Mouse (Mus musculus): ENCODE measurements around the gene Ppp1r9b. TPM values are rescaled to one million over a fixed set of nuclear protein-coding genes. Genes with fewer than 3 reads are reported as not detected.

The Ppp1r9b gene
- polyA plus RNA-seq, 1 experiment from 2014 or later: 8.6 TPM

- Histone ChIP-seq H3K36me3 (ENCODE audit: control insufficient read depth, insufficient read depth, low read length) (peaks cover 95% of the 10 kb centered on the region), H3K4me3 (ENCODE audit: control insufficient read depth in 1 of 2, insufficient read depth in 1 of 2, low read depth in 1 of 2, low read length in 2 of 2) (no peak overlapping the region), H3K9me3 (ENCODE audit: control insufficient read depth, low read length) (no peaks in the 10 kb centered on the region), H3K27me3 (ENCODE audit: control insufficient read depth, insufficient read depth, low read length) (no peaks in the 10 kb centered on the region), H3K4me2 (ENCODE audit: low read length) (no peak overlapping the region), H3K27ac (replicated peaks in 1 of 2; ENCODE audit: control insufficient read depth in 1 of 2, insufficient read depth in 1 of 2, low read depth in 2 of 2, low read length in 2 of 2) (0 out of 4 replicates have a peak overlapping the region, but pooled peaks of 1 of the 2 experiments have one; percentile 4), H3K4me1 (ENCODE audit: control insufficient read depth in 2 of 2, insufficient read depth in 2 of 2, low read length in 2 of 2) (peaks cover 16 to 49% of the 10 kb centered on the region in 2 experiments), H3K9ac (ENCODE audit: low read length) (no peak overlapping the region)
- WGBS: 70% methylated on average over 8 of the region's 8 CpGs
- ATAC-seq (ENCODE audit: insufficient number of reproducible peaks, insufficient read depth, low FRiP score, low read depth): no peak
Measured at GRCm38 (mm10) chr11:95000128-95000527, 9.3 kb downstream of the Ppp1r9b start.

DNA sequence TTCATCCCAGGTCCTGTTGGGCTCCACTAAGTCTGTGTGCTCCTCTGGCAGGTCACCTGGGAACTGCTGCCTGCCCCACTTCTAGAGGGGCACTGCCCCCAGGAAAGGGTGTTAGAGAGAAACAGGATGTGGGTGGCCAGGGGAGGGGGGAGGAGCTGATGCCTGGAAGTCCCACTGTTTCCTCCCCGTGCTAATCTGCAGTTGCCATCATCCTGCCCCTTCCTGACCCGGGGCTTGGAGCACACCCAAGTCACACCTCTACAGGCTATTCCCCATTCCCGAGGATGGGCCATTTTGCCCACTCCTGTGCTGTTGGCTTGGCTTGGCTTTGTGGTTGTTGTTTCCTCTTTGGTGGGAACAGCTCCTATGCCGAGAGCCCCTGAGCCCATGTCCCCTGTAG is 9.7 kb downstream of the Ppp1r9b start:
- peaks cover 95% of the 10 kb centered on the region for H3K36me3 ChIP-seq (ENCODE audit: control insufficient read depth, insufficient read depth, low read length)
- H3K4me3 ChIP-seq (ENCODE audit: control insufficient read depth in 1 of 2, insufficient read depth in 1 of 2, low read depth in 1 of 2, low read length in 2 of 2): no peak overlapping the region
- peak overlapping the region; percentile 6 to 7; a peak in 1 of 4 replicates for H3K27ac ChIP-seq (replicated peaks in 1 of 2; ENCODE audit: control insufficient read depth in 1 of 2, insufficient read depth in 1 of 2, low read depth in 2 of 2, low read length in 2 of 2)
- no peak overlapping the region for H3K9ac ChIP-seq (ENCODE audit: low read length)
- peaks cover 14 to 44% of the 10 kb centered on the region in 2 experiments for H3K4me1 ChIP-seq (ENCODE audit: control insufficient read depth in 2 of 2, insufficient read depth in 2 of 2, low read length in 2 of 2)
- WGBS: 18% methylated on average over 4 of the region's 4 CpGs
- H3K4me2 ChIP-seq (ENCODE audit: low read length): peak overlapping the region; percentile 16; the same call in 1 of the 2 replicates
- H3K27me3 ChIP-seq (ENCODE audit: control insufficient read depth, insufficient read depth, low read length): no peaks in the 10 kb centered on the region
- H3K9me3 ChIP-seq (ENCODE audit: control insufficient read depth, low read length): no peaks in the 10 kb centered on the region
- no peak for ATAC-seq (ENCODE audit: insufficient number of reproducible peaks, insufficient read depth, low FRiP score, low read depth)

DNA sequence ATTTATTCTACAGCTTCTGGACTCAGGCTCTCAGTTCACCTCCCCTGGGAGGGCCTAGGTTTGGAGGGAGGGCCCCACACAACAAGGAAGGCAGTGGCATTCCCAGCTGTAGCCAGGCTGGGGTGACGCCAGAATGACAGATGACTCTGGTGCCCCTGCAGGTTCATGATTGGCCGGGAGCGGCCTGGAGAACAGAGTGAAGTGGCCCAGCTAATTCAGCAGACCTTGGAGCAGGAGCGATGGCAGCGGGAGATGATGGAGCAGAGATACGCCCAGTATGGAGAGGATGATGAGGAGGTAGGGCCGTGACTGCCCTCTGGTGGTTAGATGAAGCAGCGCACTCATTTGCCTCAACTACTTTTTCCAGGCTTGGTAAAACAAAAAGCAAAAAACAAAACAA is 10.2 kb downstream of the Ppp1r9b start:
- H3K36me3 ChIP-seq (ENCODE audit: control insufficient read depth, insufficient read depth, low read length): peaks cover 96% of the 10 kb centered on the region
- H3K9me3 ChIP-seq (ENCODE audit: control insufficient read depth, low read length): no peaks in the 10 kb centered on the region
- H3K9ac ChIP-seq (ENCODE audit: low read length): no peak overlapping the region
- peak overlapping the region; percentile 16; the same call in 1 of the 2 replicates for H3K4me2 ChIP-seq (ENCODE audit: low read length)
- peak overlapping the region; percentile 6 to 7; a peak in 1 of 4 replicates for H3K27ac ChIP-seq (replicated peaks in 1 of 2; ENCODE audit: control insufficient read depth in 1 of 2, insufficient read depth in 1 of 2, low read depth in 2 of 2, low read length in 2 of 2)
- ATAC-seq (ENCODE audit: insufficient number of reproducible peaks, insufficient read depth, low FRiP score, low read depth): peak; percentile 19; the same call in 1 of the 2 replicates
- H3K27me3 ChIP-seq (ENCODE audit: control insufficient read depth, insufficient read depth, low read length): no peaks in the 10 kb centered on the region
- 3% methylated on average over 8 of the region's 8 CpGs for WGBS
- no peak overlapping the region for H3K4me3 ChIP-seq (ENCODE audit: control insufficient read depth in 1 of 2, insufficient read depth in 1 of 2, low read depth in 1 of 2, low read length in 2 of 2)
- peaks cover 15 to 43% of the 10 kb centered on the region in 2 experiments for H3K4me1 ChIP-seq (ENCODE audit: control insufficient read depth in 2 of 2, insufficient read depth in 2 of 2, low read length in 2 of 2)

DNA sequence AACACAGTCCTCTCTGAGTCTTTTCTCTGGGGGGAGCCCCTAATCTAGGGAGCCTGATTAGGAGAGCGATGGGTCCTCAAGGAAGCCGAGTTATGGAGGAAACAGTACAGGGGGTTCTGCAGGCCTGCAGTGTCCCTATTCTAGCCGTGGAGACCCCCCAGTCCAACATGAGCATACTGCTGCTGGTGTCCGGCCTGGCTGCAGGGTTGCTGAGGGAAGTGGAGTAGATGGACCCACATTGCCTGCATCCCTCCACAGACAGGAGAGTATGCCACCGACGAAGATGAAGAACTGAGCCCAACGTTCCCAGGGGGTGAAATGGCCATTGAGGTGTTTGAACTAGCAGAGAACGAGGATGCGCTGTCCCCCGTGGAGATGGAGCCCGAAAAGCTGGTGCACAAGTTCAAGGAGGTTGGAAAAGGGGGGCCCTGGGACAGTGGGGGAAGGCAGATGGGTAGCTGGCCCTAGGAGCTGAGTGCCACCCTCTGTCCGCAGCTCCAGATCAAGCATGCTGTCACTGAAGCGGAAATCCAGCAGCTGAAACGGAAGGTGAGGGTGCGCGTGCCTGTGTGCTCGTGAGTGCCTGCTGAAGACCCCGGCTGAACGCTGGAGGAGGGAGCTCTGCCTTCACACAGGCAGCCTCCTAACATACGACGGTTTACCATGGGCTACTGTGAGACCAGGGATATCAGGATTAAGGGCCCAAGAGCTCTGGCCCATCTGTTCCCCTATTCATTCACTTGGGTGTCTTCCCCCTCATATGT is 10.9 kb downstream of the Ppp1r9b start:
- 87% methylated on average over 21 of the region's 21 CpGs for WGBS
- H3K27ac ChIP-seq (replicated peaks in 1 of 2; ENCODE audit: control insufficient read depth in 1 of 2, insufficient read depth in 1 of 2, low read depth in 2 of 2, low read length in 2 of 2): no peak overlapping the region; a peak in 1 of 4 replicates
- ATAC-seq (ENCODE audit: insufficient number of reproducible peaks, insufficient read depth, low FRiP score, low read depth): no peak
- H3K36me3 ChIP-seq (ENCODE audit: control insufficient read depth, insufficient read depth, low read length): peaks cover 89% of the 10 kb centered on the region
- no peaks in the 10 kb centered on the region for H3K9me3 ChIP-seq (ENCODE audit: control insufficient read depth, low read length)
- H3K4me2 ChIP-seq (ENCODE audit: low read length): no peak overlapping the region
- no peak overlapping the region for H3K9ac ChIP-seq (ENCODE audit: low read length)
- peaks cover 18 to 43% of the 10 kb centered on the region in 2 experiments for H3K4me1 ChIP-seq (ENCODE audit: control insufficient read depth in 2 of 2, insufficient read depth in 2 of 2, low read length in 2 of 2)
- H3K4me3 ChIP-seq (ENCODE audit: control insufficient read depth in 1 of 2, insufficient read depth in 1 of 2, low read depth in 1 of 2, low read length in 2 of 2): no peak overlapping the region
- no peaks in the 10 kb centered on the region for H3K27me3 ChIP-seq (ENCODE audit: control insufficient read depth, insufficient read depth, low read length)

GRCm38 (mm10) chr11:95002705-95003104 is 11.9 kb downstream of the Ppp1r9b start:
- WGBS: 93% methylated on average over 8 of the region's 8 CpGs
- H3K36me3 ChIP-seq (ENCODE audit: control insufficient read depth, insufficient read depth, low read length): peaks cover 80% of the 10 kb centered on the region
- H3K9me3 ChIP-seq (ENCODE audit: control insufficient read depth, low read length): no peaks in the 10 kb centered on the region
- H3K27me3 ChIP-seq (ENCODE audit: control insufficient read depth, insufficient read depth, low read length): no peaks in the 10 kb centered on the region
- no peak overlapping the region for H3K27ac ChIP-seq (replicated peaks in 1 of 2; ENCODE audit: control insufficient read depth in 1 of 2, insufficient read depth in 1 of 2, low read depth in 2 of 2, low read length in 2 of 2)
- no peak overlapping the region for H3K4me2 ChIP-seq (ENCODE audit: low read length)
- peaks cover 22 to 40% of the 10 kb centered on the region in 2 experiments for H3K4me1 ChIP-seq (ENCODE audit: control insufficient read depth in 2 of 2, insufficient read depth in 2 of 2, low read length in 2 of 2)
- no peak overlapping the region for H3K4me3 ChIP-seq (ENCODE audit: control insufficient read depth in 1 of 2, insufficient read depth in 1 of 2, low read depth in 1 of 2, low read length in 2 of 2)
- no peak overlapping the region for H3K9ac ChIP-seq (ENCODE audit: low read length)
- no peak for ATAC-seq (ENCODE audit: insufficient number of reproducible peaks, insufficient read depth, low FRiP score, low read depth)

DNA sequence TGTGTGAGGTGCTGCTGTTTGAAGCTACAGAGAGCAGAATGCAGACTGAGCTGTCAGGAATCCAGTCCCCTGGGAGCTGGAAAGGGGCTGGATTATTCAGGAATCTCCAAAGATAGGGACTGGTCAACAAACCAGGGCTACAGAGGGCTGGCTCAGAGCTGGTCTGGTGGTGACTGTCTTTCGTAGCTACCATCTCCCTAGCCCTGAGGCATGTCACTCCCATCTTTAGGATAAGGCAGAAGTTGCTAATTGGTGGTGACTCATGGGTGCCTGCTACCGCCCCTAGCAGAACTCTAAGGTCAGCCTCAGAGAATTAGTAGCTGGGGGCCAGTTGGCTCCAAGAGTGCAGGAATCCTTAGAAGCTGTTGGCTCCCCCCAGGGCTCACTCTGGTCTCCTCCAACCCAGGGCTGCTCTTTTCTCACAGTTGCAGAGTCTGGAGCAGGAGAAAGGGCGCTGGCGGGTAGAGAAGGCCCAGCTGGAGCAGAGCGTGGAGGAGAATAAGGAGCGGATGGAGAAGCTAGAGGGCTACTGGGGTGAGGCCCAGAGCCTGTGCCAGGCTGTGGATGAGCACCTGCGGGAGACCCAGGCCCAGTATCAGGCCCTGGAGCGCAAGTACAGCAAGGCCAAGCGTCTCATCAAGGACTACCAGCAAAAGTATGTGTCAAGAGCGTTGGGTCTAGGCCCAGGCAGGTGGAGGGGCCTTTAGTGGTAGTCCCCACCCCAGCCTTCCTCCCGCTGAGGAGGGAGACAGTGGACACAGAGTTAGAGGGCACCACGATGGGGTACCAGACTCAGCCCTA is 13.5 kb downstream of the Ppp1r9b start:
- Histone ChIP-seq H3K4me3 (ENCODE audit: control insufficient read depth in 1 of 2, insufficient read depth in 1 of 2, low read depth in 1 of 2, low read length in 2 of 2) (no peak overlapping the region), H3K4me2 (ENCODE audit: low read length) (no peak overlapping the region), H3K36me3 (ENCODE audit: control insufficient read depth, insufficient read depth, low read length) (peaks cover 63% of the 10 kb centered on the region), H3K9me3 (ENCODE audit: control insufficient read depth, low read length) (no peaks in the 10 kb centered on the region), H3K27ac (replicated peaks in 1 of 2; ENCODE audit: control insufficient read depth in 1 of 2, insufficient read depth in 1 of 2, low read depth in 2 of 2, low read length in 2 of 2) (peak overlapping the region in 1 of 2 experiments; percentile 50; a peak in 2 of 4 replicates), H3K27me3 (ENCODE audit: control insufficient read depth, insufficient read depth, low read length) (no peaks in the 10 kb centered on the region), H3K4me1 (ENCODE audit: control insufficient read depth in 2 of 2, insufficient read depth in 2 of 2, low read length in 2 of 2) (peaks cover 28 to 44% of the 10 kb centered on the region in 2 experiments), H3K9ac (ENCODE audit: low read length) (no peak overlapping the region)
- WGBS: 73% methylated on average over 12 of the region's 12 CpGs
- ATAC-seq (ENCODE audit: insufficient number of reproducible peaks, insufficient read depth, low FRiP score, low read depth): no peak

DNA sequence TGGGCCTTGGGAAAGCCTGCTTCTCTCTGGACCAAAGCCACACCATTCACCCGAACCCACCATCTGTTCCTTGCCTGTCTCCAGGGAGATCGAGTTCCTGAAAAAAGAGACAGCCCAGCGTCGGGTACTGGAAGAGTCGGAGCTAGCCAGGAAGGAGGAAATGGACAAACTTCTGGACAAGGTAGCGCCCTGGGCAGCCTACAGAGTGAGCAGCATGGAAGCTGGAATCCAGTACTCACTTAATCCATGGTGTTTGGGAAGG is 14.0 kb downstream of the Ppp1r9b start:
- H3K27me3 ChIP-seq (ENCODE audit: control insufficient read depth, insufficient read depth, low read length): no peaks in the 10 kb centered on the region
- no peak overlapping the region for H3K4me3 ChIP-seq (ENCODE audit: control insufficient read depth in 1 of 2, insufficient read depth in 1 of 2, low read depth in 1 of 2, low read length in 2 of 2)
- H3K4me2 ChIP-seq (ENCODE audit: low read length): no peak overlapping the region
- peaks cover 30 to 45% of the 10 kb centered on the region in 2 experiments for H3K4me1 ChIP-seq (ENCODE audit: control insufficient read depth in 2 of 2, insufficient read depth in 2 of 2, low read length in 2 of 2)
- ATAC-seq (ENCODE audit: insufficient number of reproducible peaks, insufficient read depth, low FRiP score, low read depth): no peak
- peaks cover 58% of the 10 kb centered on the region for H3K36me3 ChIP-seq (ENCODE audit: control insufficient read depth, insufficient read depth, low read length)
- WGBS: 68% methylated on average over 6 of the region's 6 CpGs
- H3K27ac ChIP-seq (replicated peaks in 1 of 2; ENCODE audit: control insufficient read depth in 1 of 2, insufficient read depth in 1 of 2, low read depth in 2 of 2, low read length in 2 of 2): no peak overlapping the region
- no peak overlapping the region for H3K9ac ChIP-seq (ENCODE audit: low read length)
- H3K9me3 ChIP-seq (ENCODE audit: control insufficient read depth, low read length): no peaks in the 10 kb centered on the region
